Mouse (Mus musculus) retina, adult 2 months (tissue): ENCODE measurements around the gene Myod1.

Experiments used
- DNase-seq: peaks from one replicate; pipeline ENCODE4 v3.0.0-alpha.2; 2012; ENCODE audit warnings: low read depth, low spot score

Myod1 gene

GRCm38 (mm10) chr7:46415818-46416425 lies 39.6 kb downstream of the Myod1 start:
- no peak for DNase-seq

- DNase-seq, result no peak
Measured at GRCm38 (mm10) chr7:46417467-46417866, 41.2 kb downstream of the Myod1 start.

DNA sequence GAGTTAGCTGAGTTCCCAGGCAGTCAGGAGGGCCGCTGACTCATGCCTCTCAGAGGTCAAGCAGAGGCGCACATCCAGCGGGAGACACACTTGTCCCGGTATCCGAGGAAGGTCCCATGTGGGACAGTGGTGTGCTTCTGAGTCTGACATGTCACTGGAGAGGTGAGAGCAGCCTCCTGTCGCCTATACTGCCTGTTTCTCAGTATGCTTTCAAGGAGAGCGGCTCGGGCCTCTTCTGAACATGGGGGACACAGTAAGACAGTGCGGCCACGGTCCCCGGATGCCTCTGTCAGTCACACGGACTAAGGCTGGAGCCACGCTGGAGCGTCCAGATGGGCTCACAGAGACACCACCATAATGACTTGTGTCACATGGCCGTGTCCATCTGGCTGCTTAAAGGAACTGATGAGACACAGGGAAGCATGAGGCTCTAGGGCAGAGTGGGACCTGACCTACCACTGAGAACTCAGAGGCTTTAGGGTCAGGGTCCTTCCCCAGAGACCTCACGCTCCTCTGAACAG lies 41.9 kb downstream of the Myod1 start:
- no peak for DNase-seq

DNA sequence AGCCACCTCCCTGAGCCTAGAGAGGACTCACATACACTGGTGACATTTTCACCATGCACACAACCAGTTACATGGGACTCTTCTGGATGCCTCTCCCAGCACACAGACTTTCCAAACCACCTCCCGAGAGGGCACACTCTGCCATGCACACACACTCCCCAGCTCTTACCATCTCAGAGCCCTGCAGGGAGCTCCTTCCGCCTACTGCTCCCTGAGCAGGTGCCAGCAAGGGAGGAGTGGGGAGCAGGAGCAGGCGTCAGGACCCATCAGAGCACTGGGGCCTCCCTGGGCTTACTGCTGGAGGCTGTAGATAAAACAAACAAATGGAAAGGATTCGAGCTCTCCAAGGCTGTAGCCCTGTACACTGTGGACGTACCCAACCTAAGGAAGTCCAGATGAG lies 45.3 kb downstream of the Myod1 start:
- DNase-seq, result no peak

GRCm38 (mm10) chr7:46422052-46422763 lies 45.9 kb downstream of the Myod1 start:
- DNase-seq, result no peak

DNA sequence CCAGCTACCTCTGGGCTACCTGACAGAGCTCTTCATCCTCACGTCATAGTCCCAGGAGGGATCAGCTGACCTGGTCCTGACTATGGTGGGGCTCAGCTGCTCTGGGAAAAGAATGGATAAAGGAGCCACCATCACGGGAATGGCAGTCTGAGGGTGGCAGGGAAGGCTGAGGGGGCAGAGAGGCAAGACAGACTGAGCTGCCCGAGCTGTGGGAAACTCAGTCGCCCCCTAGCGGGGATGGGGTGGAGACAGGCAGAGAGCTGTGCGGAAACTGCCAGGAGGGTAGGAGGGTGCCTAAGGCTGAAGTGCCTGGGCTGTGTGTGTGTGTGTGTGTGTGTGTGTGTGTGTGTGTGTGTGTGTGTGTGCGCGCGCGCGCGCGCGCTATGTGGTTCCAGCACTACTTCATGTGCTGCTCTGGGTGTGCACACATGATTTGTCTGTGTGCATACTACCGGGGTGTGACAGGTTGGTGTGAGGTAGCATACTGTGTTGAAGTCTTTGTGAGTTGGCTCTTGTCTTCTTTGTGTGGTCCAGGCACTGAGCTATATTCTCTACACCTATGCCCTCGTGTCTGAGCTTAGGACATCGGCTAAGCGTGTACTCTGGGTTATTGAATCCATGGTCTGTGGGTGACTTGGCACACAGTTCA lies 46.6 kb downstream of the Myod1 start:
- DNase-seq, result no peak

GRCm38 (mm10) chr7:46423951-46424350 lies 47.7 kb downstream of the Myod1 start:
- no peak for DNase-seq

GRCm38 (mm10) chr7:46425012-46425411 lies 48.7 kb downstream of the Myod1 start:
- DNase-seq, result no peak
